Mouse (Mus musculus) liver, embryonic 13.5 days (tissue): Measurements from ENCODE around the gene Agbl3. TPM values are rescaled to one million over a fixed set of nuclear protein-coding genes. Genes with fewer than 3 reads are reported as not detected.

Source experiments
- ATAC-seq: fragments of 200-750 bp; cut with Nextera tagmentation; 2 replicates; pipeline ENCODE4 v1.8.0; 2017; ENCODE audit warnings: low read depth, mild to moderate bottlenecking, moderate number of reproducible peaks, moderate library complexity
- DNase-seq: peaks from one replicate; pipeline ENCODE4 v3.0.0; 2022
- H3K27ac ChIP-seq: fragments of 300-500 bp; sonication (generic); 2 replicates; pipeline ENCODE4 v1.5.1; 2015; ENCODE audit warnings: moderate library complexity, mild to moderate bottlenecking, inconsistent platforms
- H3K27me3 ChIP-seq: fragments of 300-500 bp; sonication (generic); 2 replicates; pipeline ENCODE4 v1.6.1; 2015; ENCODE audit warnings: mild to moderate bottlenecking, inconsistent platforms
- H3K36me3 ChIP-seq: fragments of 300-500 bp; sonication (generic); 2 replicates; pipeline ENCODE4 v1.6.1; 2015; ENCODE audit warnings: mild to moderate bottlenecking, inconsistent platforms
- H3K4me1 ChIP-seq: fragments of 300-500 bp; sonication (generic); replicated peaks from 2 replicates; pipeline ENCODE4 v1.6.1; 2015; ENCODE audit warnings: inconsistent platforms
- H3K4me2 ChIP-seq: fragments of 300-500 bp; sonication (generic); 2 replicates; pipeline ENCODE4 v1.6.1; 2015; ENCODE audit warnings: inconsistent platforms, mild to moderate bottlenecking, moderate library complexity
- H3K4me3 ChIP-seq: fragments of 300-500 bp; sonication (generic); replicated peaks from 2 replicates; pipeline ENCODE4 v1.5.1; 2015; ENCODE audit warnings: mild to moderate bottlenecking, inconsistent platforms
- H3K9ac ChIP-seq: fragments of 300-500 bp; sonication (generic); 2 replicates; pipeline ENCODE4 v1.6.1; 2015; ENCODE audit warnings: mild to moderate bottlenecking, inconsistent platforms
- H3K9me3 ChIP-seq: fragments of 300-500 bp; sonication (generic); replicated peaks from 2 replicates; pipeline ENCODE4 v1.6.1; 2016; ENCODE audit warnings: inconsistent platforms
- WGBS: fragments of 180-500 bp; shearing (Covaris S2); methylation state at CpG from one replicate; pipeline ENCODE4 v1.1.7; 2015; ENCODE audit not compliant: insufficient replicate concordance; 5-methylcytosine and 5-hydroxymethylcytosine counted together
- polyA plus RNA-seq: library from polyadenylated mRNA; unstranded; fragments of >200 nt; fragmentation: Nextera tagmentation; extraction: Ambion mirVana; gene quantifications from 2 replicates; pipeline ENCODE4 v1.2.1, GENCODE M21; 2015

The Agbl3 gene
- polyA plus RNA-seq, 1 experiment from 2014 or later, result 3.7 TPM

DNA sequence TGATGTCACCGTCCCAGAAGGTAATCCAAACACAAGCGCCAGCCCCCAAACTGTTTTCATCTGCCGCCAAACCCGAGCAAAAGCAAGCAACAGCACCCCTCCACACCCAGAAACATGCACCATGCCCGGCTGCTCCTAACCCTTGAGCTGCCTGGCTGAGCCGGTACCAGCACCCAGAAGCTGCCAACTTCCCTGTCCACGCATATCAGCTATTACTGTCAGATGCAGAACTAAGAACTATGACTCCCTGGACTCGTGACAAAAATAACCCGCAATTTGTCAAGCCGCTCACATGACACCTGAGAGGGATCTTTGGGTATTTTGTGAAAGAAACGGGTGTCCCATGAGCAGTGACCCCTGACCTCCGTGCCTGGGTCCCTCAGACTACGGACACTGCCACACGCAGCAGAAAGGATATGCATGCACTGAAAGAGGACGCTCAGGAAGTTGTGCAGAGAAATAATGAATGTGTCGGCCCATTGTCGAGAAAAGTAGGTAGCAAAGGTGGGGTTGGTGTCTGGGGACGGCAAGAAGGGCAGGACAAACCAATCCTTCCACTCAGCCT, 127.5 kb downstream of the Agbl3 start:
- Histone ChIP-seq H3K4me3 (peak overlapping the region; percentile 45), H3K4me1 (peaks cover 84% of the 10 kb centered on the region), H3K27me3 (no peaks in the 10 kb centered on the region), H3K4me2 (peak overlapping the region; percentile 83), H3K9me3 (no peaks in the 10 kb centered on the region), H3K27ac (peak overlapping the region; percentile 99), H3K36me3 (peaks cover 60% of the 10 kb centered on the region), H3K9ac (peak overlapping the region; percentile 84)
- peak; percentile 46 for ATAC-seq
- peak; percentile 28 for DNase-seq
- 63% methylated on average over 18 of the region's 18 CpGs for WGBS

Other genes starting within 250 kb of the Agbl3 start
- 70.4 and 77.7 TPM in 2 replicates for gene Cald1, start 181.9 kb upstream of the Agbl3 start, polyA plus RNA-seq
- 2.4 and 2.7 TPM in 2 replicates for gene Tmem140, start 82.7 kb downstream of the Agbl3 start, polyA plus RNA-seq
- 10.5 and 10.6 TPM in 2 replicates for gene Cyren, start 97.6 kb downstream of the Agbl3 start, polyA plus RNA-seq
- 12.3 and 13.8 TPM in 2 replicates for gene Wdr91, start 130.4 kb downstream of the Agbl3 start, polyA plus RNA-seq
- not detected in 2 replicates for gene Stra8, start 139.7 kb downstream of the Agbl3 start, polyA plus RNA-seq
- 0.14 and 0.17 TPM in 2 replicates for gene Slc23a4, start 208.0 kb downstream of the Agbl3 start, polyA plus RNA-seq